Mouse (Mus musculus): ENCODE measurements around the gene Usp22. TPM values are rescaled to one million over a fixed set of nuclear protein-coding genes. Genes with fewer than 3 reads are reported as not detected.
A peak's percentile ranks its signal among the peaks of the same experiment; 100 is the strongest.
"Not testable (repeated sequence)": the region's sequence is repeated elsewhere in the genome, so short reads cannot be mapped to it uniquely, and the experiment has no call there.

Gene Usp22
- total RNA-seq, 2 experiments from 2014 or later, result 453 to 469 TPM

DNA sequence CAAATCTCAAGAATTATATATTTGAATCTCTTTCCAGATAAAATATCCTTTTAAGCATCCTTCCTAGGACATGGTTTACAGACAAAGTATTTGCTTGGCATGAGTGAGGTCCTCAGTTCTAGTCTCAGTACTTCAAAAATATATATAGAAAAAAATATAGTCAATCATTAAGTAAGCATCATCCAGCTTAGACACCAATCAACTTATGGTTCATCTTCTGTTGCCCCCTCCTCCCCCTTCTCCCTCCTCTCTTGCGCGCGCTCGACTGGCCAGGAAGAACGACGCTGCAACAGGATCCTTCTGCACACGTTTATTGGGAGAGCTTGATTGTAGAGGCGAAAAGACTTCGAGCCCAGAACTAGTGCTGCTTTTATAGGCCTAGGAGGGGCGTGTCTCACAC, 17.3 kb upstream of the Usp22 start:
- DNase-seq (ENCODE audit: low spot score in 2 of 2), result not testable (repeated sequence)

- DNase-seq (ENCODE audit: low spot score in 2 of 2), result no peak
Measured at GRCm38 (mm10) chr11:61190776-61191175, 15.9 kb upstream of the Usp22 start.

DNA sequence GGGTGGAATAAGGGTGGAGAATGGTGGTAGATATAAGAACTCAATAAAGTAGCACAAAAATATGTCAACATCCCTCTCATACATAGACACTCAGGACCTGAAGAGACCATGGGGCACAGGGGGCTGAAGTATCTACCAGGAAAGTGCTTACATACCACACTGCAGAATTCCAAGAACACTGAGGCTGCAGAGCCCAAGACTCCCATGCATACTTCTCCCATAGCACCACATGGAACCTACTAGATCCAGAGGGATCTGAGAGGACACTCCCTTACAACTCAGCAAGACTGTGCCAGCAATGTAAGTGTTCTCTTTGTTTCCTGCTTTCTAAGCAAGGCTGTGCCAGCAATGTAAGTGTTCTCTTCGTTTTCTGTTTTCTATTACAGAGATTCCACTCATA, 9.0 kb upstream of the Usp22 start:
- no peak for DNase-seq (ENCODE audit: low spot score in 2 of 2)

DNA sequence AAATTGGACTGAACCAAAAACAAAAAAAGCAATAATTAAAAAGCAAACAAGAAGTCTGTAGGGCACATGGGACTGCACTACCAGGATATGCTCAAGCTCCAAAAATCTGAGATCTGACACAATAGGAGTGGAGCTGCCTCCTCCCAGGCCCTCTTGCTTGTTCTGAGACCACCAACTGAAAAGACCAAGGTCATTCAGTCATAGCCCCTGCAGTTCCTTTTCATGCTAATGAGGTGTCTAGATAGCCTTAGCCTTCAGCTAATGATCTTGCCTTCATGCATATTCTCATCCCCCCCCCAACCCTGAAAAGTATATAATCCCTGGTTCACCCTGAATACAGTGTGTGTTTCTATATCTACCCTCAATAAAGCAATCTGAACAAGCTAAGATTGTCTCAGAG, 6.8 kb upstream of the Usp22 start:
- DNase-seq (ENCODE audit: low spot score in 2 of 2), result no peak

- DNase-seq (ENCODE audit: low spot score in 2 of 2), result no peak
Measured at GRCm38 (mm10) chr11:61180361-61180760, 5.5 kb upstream of the Usp22 start.

GRCm38 (mm10) chr11:61176321-61176720, 1.5 kb upstream of the Usp22 start:
- no peak for DNase-seq (ENCODE audit: low spot score in 2 of 2)

DNA sequence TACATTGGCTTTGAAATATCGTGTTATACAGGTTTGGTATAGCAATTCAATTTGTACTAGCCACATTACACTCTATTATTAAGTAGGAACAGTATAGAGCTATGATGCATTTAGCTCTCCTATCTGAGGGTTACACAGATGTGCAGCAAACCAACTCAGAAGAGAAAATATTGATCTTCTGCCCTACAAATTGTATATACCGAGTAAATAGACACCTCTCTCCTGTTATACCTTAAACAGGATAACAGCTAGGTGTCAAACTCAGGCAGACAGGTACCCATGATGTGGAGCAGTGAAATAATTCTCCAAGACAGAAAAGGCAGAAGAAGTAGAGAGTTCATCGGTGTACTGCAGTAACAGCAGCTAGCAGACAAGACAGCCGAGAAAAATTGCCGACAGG, 923 bp upstream of the Usp22 start:
- DNase-seq (ENCODE audit: low spot score in 2 of 2), result no peak

- DNase-seq (ENCODE audit: low spot score in 2 of 2), result peak; percentile 78 to 81
Measured at GRCm38 (mm10) chr11:61174291-61174820, 499 bp downstream of the Usp22 start.

DNA sequence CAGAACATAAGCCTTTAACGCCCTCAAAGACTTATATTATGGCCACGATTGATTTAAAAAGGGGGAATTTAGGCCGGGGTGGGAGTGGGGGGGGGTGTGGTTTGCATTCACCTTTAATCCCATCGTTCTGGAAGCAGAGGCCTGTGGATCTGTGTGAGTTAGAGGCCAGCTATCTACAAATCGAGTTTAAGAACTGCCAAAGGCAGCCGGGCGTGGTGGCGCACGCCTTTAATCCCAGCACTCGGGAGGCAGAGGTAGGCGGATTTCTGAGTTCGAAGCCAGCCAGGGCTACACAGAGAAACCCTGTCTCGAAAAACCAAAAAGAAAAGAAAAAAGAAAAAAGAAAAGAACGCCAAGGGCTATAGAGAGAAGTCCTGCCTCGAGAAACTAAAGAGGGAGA, 1.4 kb downstream of the Usp22 start:
- not testable (repeated sequence) for DNase-seq (ENCODE audit: low spot score in 2 of 2)

DNA sequence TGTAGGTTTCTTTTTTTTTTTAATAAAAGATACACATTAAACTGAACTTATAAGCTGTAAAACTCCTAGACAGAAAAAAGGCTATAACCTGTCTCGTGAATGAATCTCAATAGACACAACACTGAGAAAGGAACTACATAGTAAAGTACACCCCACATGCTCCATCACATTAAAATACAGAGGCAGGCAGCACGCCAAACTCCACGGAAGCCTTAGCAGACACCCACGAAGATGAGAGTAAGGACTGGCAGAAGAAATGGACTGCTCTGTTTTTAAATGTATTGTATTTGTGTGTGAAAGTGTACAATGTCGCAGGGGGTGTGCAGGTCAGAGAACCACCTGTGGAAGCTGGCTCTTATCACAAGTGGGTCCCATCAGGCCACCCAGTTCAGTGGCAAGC, 4.7 kb downstream of the Usp22 start:
- DNase-seq (ENCODE audit: low spot score in 2 of 2), result no peak

DNA sequence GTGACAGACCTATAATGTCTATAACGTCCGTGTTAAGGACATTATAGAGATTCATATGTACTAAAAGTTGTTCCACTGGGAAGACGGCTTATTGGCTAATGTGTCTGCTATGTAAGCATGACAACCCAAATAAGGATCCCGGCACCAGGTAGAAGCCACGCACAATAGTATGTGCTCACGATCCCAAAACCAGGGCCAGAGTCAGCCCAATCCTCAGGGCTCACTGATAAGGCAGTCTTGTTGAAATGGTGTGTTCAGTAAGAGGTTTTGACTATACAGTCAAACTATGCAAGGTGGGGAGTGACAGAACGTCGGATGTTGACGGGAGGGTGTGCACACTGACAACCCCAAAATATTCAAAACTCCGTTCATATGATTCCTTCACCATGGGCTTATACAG, 10.0 kb downstream of the Usp22 start:
- no peak for DNase-seq (ENCODE audit: low spot score in 2 of 2)

DNA sequence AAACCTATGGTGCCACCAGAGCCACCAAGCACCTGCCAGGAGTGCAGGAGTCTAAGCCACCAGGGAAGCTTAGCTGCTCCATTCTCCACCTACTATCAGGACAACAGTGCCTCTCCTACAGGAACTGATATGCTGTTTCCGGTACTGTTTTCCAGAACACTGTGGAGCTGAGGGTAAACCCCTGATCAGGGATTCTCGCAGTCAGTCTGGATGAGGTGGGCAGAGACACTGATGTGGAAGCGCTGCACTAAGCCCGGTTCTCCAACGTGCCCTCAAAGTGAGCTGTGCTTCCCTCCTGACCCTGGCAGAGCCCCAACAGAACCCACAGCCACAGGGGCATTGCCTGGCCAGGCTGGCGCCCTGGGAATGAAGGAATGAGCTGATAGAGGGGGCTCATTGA, 10.5 kb downstream of the Usp22 start:
- no peak for DNase-seq (ENCODE audit: low spot score in 2 of 2)

DNA sequence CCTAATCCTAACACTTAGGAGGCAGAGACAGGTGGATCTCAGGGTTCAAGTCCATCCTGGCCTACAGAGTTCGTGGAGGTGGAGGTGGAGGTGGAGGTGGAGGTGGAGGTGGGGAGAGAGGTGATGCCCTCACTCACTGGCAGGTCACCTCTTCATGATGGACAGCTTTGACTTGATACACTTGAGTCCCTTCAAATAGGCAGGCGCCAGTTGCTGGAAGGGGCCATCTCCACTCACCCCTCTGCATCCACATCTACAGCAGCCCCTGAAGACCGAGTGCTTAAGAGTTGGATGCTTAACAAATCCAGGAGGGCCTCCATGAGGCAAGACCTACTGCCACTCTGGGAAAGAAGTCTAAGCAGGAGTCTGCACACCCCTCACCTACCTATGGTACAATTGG, 11.5 kb downstream of the Usp22 start:
- no peak for DNase-seq (ENCODE audit: low spot score in 2 of 2)

DNA sequence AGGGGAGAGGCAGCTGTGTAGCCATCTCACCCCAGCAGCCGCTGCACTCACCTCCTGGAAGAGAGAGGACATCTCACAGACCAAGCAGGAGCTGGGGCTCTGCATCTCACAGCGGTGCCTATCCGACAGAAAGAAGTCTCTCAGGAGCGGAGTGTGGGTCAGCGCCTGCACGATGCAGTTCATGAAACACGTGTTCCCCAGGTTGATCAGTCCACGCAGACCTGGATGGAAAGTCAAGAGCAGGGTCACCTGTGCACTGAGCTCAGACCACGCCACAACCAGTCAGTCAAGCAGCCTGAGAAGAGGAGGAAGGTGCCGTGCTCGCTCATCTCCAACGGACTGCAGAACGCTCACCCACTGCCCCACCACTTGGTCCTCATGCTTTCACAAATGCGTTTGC, 12.1 kb downstream of the Usp22 start:
- DNase-seq (ENCODE audit: low spot score in 2 of 2), result no peak

DNA sequence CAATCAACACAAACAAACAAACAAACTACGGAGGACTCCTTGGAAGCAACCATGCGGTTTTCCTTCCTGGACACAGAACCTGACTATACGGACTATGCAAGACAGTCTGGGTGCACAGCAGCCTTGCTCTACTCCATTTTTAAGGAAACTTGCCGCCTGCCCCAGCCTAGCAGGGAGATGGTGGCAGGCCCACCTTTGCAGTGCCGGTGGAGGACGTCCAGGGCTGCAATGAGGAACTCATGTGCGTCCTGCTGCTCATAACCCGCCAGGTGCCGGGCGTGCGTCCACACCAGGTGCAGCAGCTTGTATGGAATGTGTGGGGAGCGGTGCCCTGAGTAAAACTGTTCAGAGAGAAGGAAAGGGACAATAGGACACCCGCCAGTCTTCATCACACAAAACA, 13.7 kb downstream of the Usp22 start:
- DNase-seq (ENCODE audit: low spot score in 2 of 2), result no peak

GRCm38 (mm10) chr11:61159796-61160732, 14.8 kb downstream of the Usp22 start:
- DNase-seq (ENCODE audit: low spot score in 2 of 2), result no peak

- no peak for DNase-seq (ENCODE audit: low spot score in 2 of 2)
Measured at GRCm38 (mm10) chr11:61158141-61158540, 16.7 kb downstream of the Usp22 start.

DNA sequence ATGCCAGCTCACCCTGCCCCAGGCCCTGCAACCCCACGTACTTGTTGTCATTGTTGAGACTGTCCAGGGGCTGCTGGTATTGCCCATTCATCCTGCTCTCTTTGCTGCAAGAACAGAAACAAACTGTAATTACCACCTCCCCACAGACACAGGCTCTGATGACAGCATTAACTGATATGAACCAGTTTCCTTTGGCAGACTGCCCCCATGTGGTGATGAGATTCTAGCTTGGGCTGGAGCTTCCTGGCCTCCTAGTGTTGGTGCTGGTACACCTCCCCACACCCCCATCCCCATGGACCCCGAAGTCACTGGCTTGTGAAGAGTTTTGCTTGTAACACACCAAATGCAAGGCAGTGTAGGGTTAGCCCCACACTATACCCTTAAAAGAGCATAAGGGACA, 19.1 kb downstream of the Usp22 start:
- DNase-seq (ENCODE audit: low spot score in 2 of 2), result peak; percentile 54 to 64

DNA sequence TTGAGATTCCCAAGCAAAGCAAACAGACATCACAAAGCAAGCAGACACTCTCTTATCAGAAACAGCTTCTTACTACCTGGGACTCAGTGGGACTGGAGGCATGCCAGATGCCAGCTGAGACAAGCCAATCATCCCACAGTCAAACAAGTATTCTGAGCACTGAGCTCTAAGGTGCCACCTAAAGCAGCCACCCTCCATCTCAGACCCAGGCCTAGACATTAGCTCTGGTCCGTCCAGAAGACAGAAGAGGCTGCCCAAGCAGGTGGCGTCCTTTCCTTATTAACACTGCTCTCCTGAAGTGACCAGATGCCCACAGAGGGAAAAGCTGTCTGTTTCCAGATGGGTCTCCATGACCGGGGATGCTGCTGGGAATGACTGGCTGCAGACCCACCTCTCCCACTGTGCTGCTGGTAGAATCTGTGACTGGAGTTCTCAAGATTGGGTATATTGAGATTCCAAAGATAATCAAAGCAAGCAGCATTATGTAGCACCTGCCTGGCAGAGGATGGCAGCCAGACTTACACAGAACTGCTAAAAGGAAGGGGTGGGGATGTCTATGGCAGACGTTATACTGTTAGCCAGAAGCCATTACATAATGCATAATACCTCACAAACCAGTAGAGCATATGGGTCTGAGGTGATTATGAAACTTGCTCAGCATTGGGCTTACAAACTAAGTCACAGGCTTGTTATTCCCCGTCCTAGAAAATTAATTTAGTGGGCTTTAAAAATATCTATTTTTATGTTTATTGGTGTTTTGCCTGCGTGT, 24.4 kb downstream of the Usp22 start:
- no peak for DNase-seq (ENCODE audit: low spot score in 2 of 2)

DNA sequence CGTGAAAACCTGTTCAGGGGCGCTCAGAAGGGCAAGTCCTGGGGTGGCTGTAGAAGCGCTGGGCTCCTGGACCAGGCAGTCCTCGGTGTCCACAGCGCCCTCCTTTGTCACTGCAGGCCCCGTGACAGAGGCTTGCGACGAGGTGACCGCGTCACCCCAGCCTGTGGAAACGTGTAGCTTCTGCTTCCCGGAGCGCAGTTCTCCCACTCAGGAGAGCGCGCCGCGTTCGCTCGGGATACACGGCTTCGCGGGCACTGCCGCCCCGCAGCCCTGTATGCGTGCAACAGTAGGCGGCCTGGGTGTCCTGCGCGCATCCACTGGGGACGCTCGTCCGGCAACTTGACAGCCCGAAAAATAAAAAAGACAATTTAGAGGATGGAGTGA, 27.6 kb downstream of the Usp22 start:
- DNase-seq (ENCODE audit: low spot score in 2 of 2), result peak; percentile 34 to 57

- no peak for DNase-seq (ENCODE audit: low spot score in 2 of 2)
Measured at GRCm38 (mm10) chr11:61146645-61147299, 28.1 kb downstream of the Usp22 start.

- DNase-seq (ENCODE audit: low spot score in 2 of 2), result no peak
Measured at GRCm38 (mm10) chr11:61145551-61145950, 29.3 kb downstream of the Usp22 start.
